Mouse (Mus musculus): ENCODE results near the gene Atp5j. TPM values are rescaled to one million over a fixed set of nuclear protein-coding genes. Genes with fewer than 3 reads are reported as not detected.

Gene Atp5j
- total and polyA plus RNA-seq, 3 experiments: 191 to 240 TPM; not detected in 1

DNA sequence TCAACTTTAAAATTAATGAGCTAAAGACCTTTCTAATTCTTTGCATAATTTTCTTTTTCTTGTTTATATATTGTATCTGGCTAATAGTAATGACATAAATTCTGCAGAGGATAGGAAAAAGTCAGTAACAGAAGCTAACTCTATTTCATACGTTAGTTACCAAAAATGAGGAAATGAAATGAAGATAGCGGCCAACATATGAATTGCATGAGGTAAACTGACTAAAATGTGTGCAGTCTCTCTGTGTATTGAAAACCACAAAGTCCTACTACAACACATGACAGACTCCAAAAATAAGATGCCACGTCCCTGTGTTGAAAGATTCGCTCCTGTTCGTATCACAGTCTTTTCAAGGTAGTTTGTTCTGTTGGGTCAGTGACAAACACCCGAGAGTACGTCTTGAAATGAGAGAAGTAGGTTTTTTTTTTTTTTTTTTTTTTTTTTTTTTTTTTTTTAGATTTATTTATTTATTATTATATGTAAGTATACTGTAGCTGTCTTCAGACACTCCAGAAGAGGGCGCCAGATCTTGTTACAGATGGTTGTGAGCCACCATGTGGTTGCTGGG lies 46.4 kb upstream of the Atp5j start:
- no peaks in the 10 kb centered on the region for H3K9me3 ChIP-seq (replicated peaks; ENCODE audit: insufficient read depth, low read length)
- H3K9ac ChIP-seq (ENCODE audit: control insufficient read depth, low read depth, low read length, poor library complexity, severe bottlenecking): peak overlapping the region; percentile 25; the same call in 1 of the 2 replicates
- H3K79me2 ChIP-seq (ENCODE audit: control insufficient read depth, insufficient read depth, low read length, poor library complexity): no peaks in the 10 kb centered on the region; the same call in 1 of the 2 replicates
- H3K4me1 ChIP-seq (ENCODE audit: control insufficient read depth in 1 of 2, insufficient read depth in 2 of 2, low read length in 2 of 2): peaks cover 3 to 17% of the 10 kb centered on the region in 2 experiments
- H3K27ac ChIP-seq (ENCODE audit: control insufficient read depth, low read depth, low read length): peak overlapping the region; percentile 68
- H3K36me3 ChIP-seq (ENCODE audit: control insufficient read depth in 1 of 2, insufficient read depth in 2 of 2, low read length in 2 of 2): peaks cover 0 to 8% of the 10 kb centered on the region in 2 experiments; a peak in 2 of 4 replicates
- no peak overlapping the region for H3K4me3 ChIP-seq (ENCODE audit: control insufficient read depth in 1 of 2, insufficient read depth in 1 of 2, low read depth in 2 of 2, low read length in 2 of 2)
- DNase-seq (ENCODE audit: low read depth, low spot score): peak; percentile 75
- no peaks in the 10 kb centered on the region for H3K27me3 ChIP-seq (ENCODE audit: control insufficient read depth in 1 of 2, insufficient read depth in 2 of 2, low read length in 2 of 2)
- TF ChIP-seq ZMIZ1 (IDR thresholded peaks at IDR 0.05; ENCODE audit: low read depth, low read length) (no peak), RCOR1 (IDR thresholded peaks at IDR 0.05; ENCODE audit: low read depth, low read length) (no peak), MAZ (IDR thresholded peaks at IDR 0.05; ENCODE audit: low read depth, low read length) (no peak), GABPA (IDR thresholded peaks at IDR 0.05; ENCODE audit: low read depth, low read length) (no peak), GATA1 (IDR thresholded peaks at IDR 0.05; ENCODE audit: low read depth, low read length) (no peak), USF1 (IDR thresholded peaks at IDR 0.05; ENCODE audit: low read depth, low read length) (no peak), POLR2AphosphoS2 (IDR thresholded peaks at IDR 0.05; ENCODE audit: low read length) (no peak), CHD2 (IDR thresholded peaks at IDR 0.05; ENCODE audit: low read length) (no peak), HCFC1 (IDR thresholded peaks at IDR 0.05; ENCODE audit: low read depth, low read length) (no peak), ELF1 (IDR thresholded peaks at IDR 0.05; ENCODE audit: low read depth, low read length) (no peak), SMC3 (IDR thresholded peaks at IDR 0.05; ENCODE audit: low read depth, low read length) (no peak), UBTF (IDR thresholded peaks at IDR 0.05; ENCODE audit: borderline replicate concordance, insufficient read depth, low read depth, low read length) (no peak), ZC3H11A (IDR thresholded peaks at IDR 0.05; ENCODE audit: low read depth, low read length) (no peak), ZNF384 (IDR thresholded peaks at IDR 0.05; ENCODE audit: low read depth, low read length) (peak; percentile 87), MXI1 (IDR thresholded peaks at IDR 0.05; ENCODE audit: low read depth, low read length) (peak; percentile 43; the same call in 1 of the 2 replicates), ETS1 (IDR thresholded peaks at IDR 0.05; ENCODE audit: low read depth, low read length) (peak; percentile 61), POLR2AphosphoS5 (IDR thresholded peaks at IDR 0.05; ENCODE audit: borderline replicate concordance, low read depth, low read length) (no peak), TCF12 (IDR thresholded peaks at IDR 0.05; ENCODE audit: low read depth, low read length) (no peak), POLR2A (IDR thresholded peaks at IDR 0.05; ENCODE audit: control insufficient read depth in 1 of 2, insufficient read depth in 1 of 2, low read depth in 1 of 2, low read length in 2 of 2, poor library complexity in 1 of 2) (no peak), NELFE (IDR thresholded peaks at IDR 0.05; ENCODE audit: low read depth, low read length) (no peak), TBP (IDR thresholded peaks at IDR 0.05; ENCODE audit: low read depth, low read length) (0 out of 2 replicates have a peak, but pooled peaks have one; percentile 36), CHD1 (IDR thresholded peaks at IDR 0.05; ENCODE audit: low read depth, low read length) (no peak), MAFK (IDR thresholded peaks at IDR 0.05; ENCODE audit: borderline replicate concordance, low read depth, low read length) (no peak), NRF1 (IDR thresholded peaks at IDR 0.05; ENCODE audit: insufficient read depth, low read depth, low read length, poor library complexity, severe bottlenecking) (no peak), TAL1 (IDR thresholded peaks at IDR 0.05; ENCODE audit: low read length) (no peak), MAX (IDR thresholded peaks at IDR 0.05; ENCODE audit: low read length) (no peak), E2F4 (IDR thresholded peaks at IDR 0.05; ENCODE audit: borderline replicate concordance, low read depth, low read length) (no peak), USF2 (IDR thresholded peaks at IDR 0.05; ENCODE audit: borderline replicate concordance in 1 of 2, insufficient read depth in 1 of 2, low read depth in 1 of 2, low read length in 2 of 2) (no peak), JUND (IDR thresholded peaks at IDR 0.05; ENCODE audit: low read depth, low read length) (no peak), CTCF (IDR thresholded peaks at IDR 0.05 in 2 of 3, conservative IDR thresholded peaks at IDR 0.05 in 1 of 3; ENCODE audit: control insufficient read depth in 1 of 3, insufficient read depth in 1 of 3, low read depth in 2 of 3, low read length in 3 of 3, poor library complexity in 1 of 3, severe bottlenecking in 1 of 3) (no peak; a peak in 1 of 6 replicates), ZKSCAN1 (IDR thresholded peaks at IDR 0.05; ENCODE audit: low read depth, low read length) (no peak), SIN3A (IDR thresholded peaks at IDR 0.05; ENCODE audit: low read length) (peak; percentile 42; the same call in 1 of the 2 replicates), RAD21 (IDR thresholded peaks at IDR 0.05; ENCODE audit: low read depth, low read length) (no peak), BHLHE40 (IDR thresholded peaks at IDR 0.05; ENCODE audit: borderline replicate concordance, low read depth, low read length) (no peak), MYC (IDR thresholded peaks at IDR 0.05; ENCODE audit: low read depth, low read length) (peak; percentile 66; the same call in 1 of the 2 replicates), KAT2A (conservative IDR thresholded peaks at IDR 0.05; ENCODE audit: low read depth, low read length) (no peak), EP300 (IDR thresholded peaks at IDR 0.05; ENCODE audit: low read depth in 1 of 2, low read length in 2 of 2) (peak; percentile 28 to 46; a peak in 1 of 4 replicates)

Measured in MEL (cell line).